Mouse (Mus musculus) heart, postnatal 14 days (tissue): ENCODE measurements around the gene Sptbn2. TPM values are rescaled to one million over a fixed set of nuclear protein-coding genes. Genes with fewer than 3 reads are reported as not detected.

Experiments used
- DNase-seq, 2 experiments: peaks; one replicate each; pipeline ENCODE4 v3.0.0; 2021 to 2022
- intact Hi-C: fragments of 180-260 bp; cut with DNase I; formaldehyde crosslinking; loops from one replicate; pipeline ENCODE4 v1.15.1; 2025
- total RNA-seq, 2 experiments: library from RNA; stranded (reverse); gene quantifications; 2 replicates each; pipeline ENCODE4 v1.2.3; 2021

Gene Sptbn2
- total RNA-seq, 2 experiments from 2014 or later, result 0.15 to 0.22 TPM

- DNase-seq, result no peak
- intact Hi-C loops, result loop anchor here (5.0 kb wide), 1 partner anchor 34 kb away; no protein-coding TSS in a partner anchor
These were observed 51.9 kb downstream of the Sptbn2 start for GRCm38 (mm10) chr19:4762876-4763275.

GRCm38 (mm10) chr19:4767507-4768148 lies 56.7 kb downstream of the Sptbn2 start:
- DNase-seq, result no peak
- intact Hi-C loops, result no loop called here

- intact Hi-C loops, result no loop called here
- DNase-seq, result no peak
These were observed 61.8 kb downstream of the Sptbn2 start for GRCm38 (mm10) chr19:4772785-4773184.

GRCm38 (mm10) chr19:4782891-4783290 lies 71.9 kb downstream of the Sptbn2 start:
- no peak for DNase-seq

GRCm38 (mm10) chr19:4785206-4785605 lies 74.2 kb downstream of the Sptbn2 start:
- intact Hi-C loops, result no loop called here
- DNase-seq, result no peak

More at GRCm38 (mm10) chr19:4782891-4783290, 71.9 kb downstream of the Sptbn2 start:
- intact Hi-C loops, result no loop called here

- intact Hi-C loops, result no loop called here
- DNase-seq, result no peak
These were observed 75.3 kb downstream of the Sptbn2 start for GRCm38 (mm10) chr19:4786313-4786712.

GRCm38 (mm10) chr19:4793281-4793830 lies 82.4 kb downstream of the Sptbn2 start:
- intact Hi-C loops, result no loop called here
- no peak for DNase-seq

GRCm38 (mm10) chr19:4793831-4794422 lies 83.0 kb downstream of the Sptbn2 start, which contains the start of gene Rbm4:
Rbm4 (minus strand) TSS chr19:4793901.
- intact Hi-C loops, result loop anchor here (2.0 kb wide), 1 partner anchor 15 kb away; no protein-coding TSS in a partner anchor
- peak; percentile 94 to 97 for DNase-seq

- intact Hi-C loops, result loop anchor here (2.0 to 5.0 kb wide), 2 partner anchors 13 to 34 kb away; no protein-coding TSS in a partner anchor
- DNase-seq, result no peak
These were observed 85.0 kb downstream of the Sptbn2 start for GRCm38 (mm10) chr19:4795929-4796328.

- intact Hi-C loops, result loop anchor here (5.0 kb wide), 1 partner anchor 36 kb away; no protein-coding TSS in a partner anchor
- DNase-seq, result no peak
These were observed 86.9 kb downstream of the Sptbn2 start for GRCm38 (mm10) chr19:4797846-4798245.

GRCm38 (mm10) chr19:4799083-4799482 lies 88.1 kb downstream of the Sptbn2 start:
- intact Hi-C loops, result loop anchor here (5.0 kb wide), 1 partner anchor 37 kb away; no protein-coding TSS in a partner anchor
- no peak for DNase-seq

Other genes with a start within 250 kb of the Sptbn2 start
- gene Syt12, start 233.7 kb upstream of the Sptbn2 start, total RNA-seq, result 1 to 10 TPM; 1.8 to 5.0 TPM
- under 1 TPM in 1 of 2 experiments, not detected in 1; 0.48 TPM for gene 2010003K11Rik, start 212.6 kb upstream of the Sptbn2 start, total RNA-seq
- gene Pcx, start 200.7 kb upstream of the Sptbn2 start, total RNA-seq, result 10 to 100 TPM in 1 of 2 experiments, 1 to 10 TPM in 1; 6.4 to 21.2 TPM
- 10 to 100 TPM; 10.0 to 11.5 TPM for gene Lrfn4, start 95.5 kb upstream of the Sptbn2 start, total RNA-seq
- gene Rce1, start 85.5 kb upstream of the Sptbn2 start, total RNA-seq, result 10 to 100 TPM; 10.6 to 12.4 TPM
- gene Gm960, start 12.5 kb upstream of the Sptbn2 start, total RNA-seq, result not detected
- 1 to 10 TPM; 5.8 to 6.3 TPM for gene Rbm4b, start 45.3 kb downstream of the Sptbn2 start, total RNA-seq
- 10 to 100 TPM; 41.4 to 48.7 TPM for gene Rbm4, start 82.7 kb downstream of the Sptbn2 start, total RNA-seq
- gene Gm21992, start 100.4 kb downstream of the Sptbn2 start, total RNA-seq, result 10 to 100 TPM; 21.1 to 24.7 TPM
- gene Rbm14, start 100.5 kb downstream of the Sptbn2 start, total RNA-seq, result 10 to 100 TPM; 25.3 to 32.3 TPM
- gene Ccs, start 128.2 kb downstream of the Sptbn2 start, total RNA-seq, result 10 to 100 TPM; 29.3 to 29.9 TPM
- not detected for gene Ccdc87, start 128.2 kb downstream of the Sptbn2 start, total RNA-seq
- 10 to 100 TPM; 69.5 to 76.3 TPM for gene Ctsf, start 144.0 kb downstream of the Sptbn2 start, total RNA-seq
- under 1 TPM; 0.39 to 0.88 TPM for gene Actn3, start 166.7 kb downstream of the Sptbn2 start, total RNA-seq
- gene Zdhhc24, start 167.5 kb downstream of the Sptbn2 start, total RNA-seq, result 1 to 10 TPM; 4.3 to 4.6 TPM
- 1 to 10 TPM; 3.3 to 3.9 TPM for gene Bbs1, start 195.5 kb downstream of the Sptbn2 start, total RNA-seq
- gene Dpp3, start 217.1 kb downstream of the Sptbn2 start, total RNA-seq, result 10 to 100 TPM; 25.4 to 26.0 TPM
- gene Peli3, start 232.0 kb downstream of the Sptbn2 start, total RNA-seq, result 1 to 10 TPM in 1 of 2 experiments, under 1 TPM in 1; 0.73 to 1.1 TPM